Mouse (Mus musculus): Measurements from ENCODE around the gene Magee2.
"Not testable (repeated sequence)": the region's sequence is repeated elsewhere in the genome, so short reads cannot be mapped to it uniquely, and the experiment has no call there.

Magee2 gene

DNA sequence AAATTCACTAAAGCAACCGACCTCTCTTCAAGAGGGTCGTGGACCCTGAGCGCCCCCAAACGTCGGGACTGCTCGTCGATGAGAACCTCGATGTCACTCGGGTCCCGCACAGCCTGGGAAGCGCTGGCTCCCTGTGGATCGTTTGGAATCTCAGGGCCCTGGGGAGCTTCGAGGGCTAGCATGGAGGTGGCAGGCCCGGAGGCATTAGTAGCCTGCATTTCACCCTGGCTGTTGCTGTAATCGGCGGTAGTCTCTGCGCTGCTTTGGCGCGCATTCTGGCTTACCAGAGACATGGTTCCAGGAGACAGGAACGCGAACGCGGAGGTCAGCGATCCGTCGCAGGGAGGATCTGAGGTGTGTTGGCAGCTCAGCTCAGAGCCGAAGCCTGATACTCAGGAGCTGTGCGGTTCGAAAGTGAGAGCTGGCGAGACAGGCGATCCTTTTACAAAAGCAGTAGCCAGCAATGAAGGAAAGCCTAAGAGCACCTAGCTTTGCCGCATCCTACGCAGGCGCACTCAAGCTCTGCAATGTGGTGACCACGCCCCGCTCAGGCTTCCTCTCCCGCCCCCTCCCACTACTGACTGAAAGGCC, at the start of gene Magee2:
TSS of gene Magee2 (minus strand) at position 517 of the 591 bp plus-strand sequence.
- DNase-seq (ENCODE audit: low spot score) = peak; percentile 18

DNA sequence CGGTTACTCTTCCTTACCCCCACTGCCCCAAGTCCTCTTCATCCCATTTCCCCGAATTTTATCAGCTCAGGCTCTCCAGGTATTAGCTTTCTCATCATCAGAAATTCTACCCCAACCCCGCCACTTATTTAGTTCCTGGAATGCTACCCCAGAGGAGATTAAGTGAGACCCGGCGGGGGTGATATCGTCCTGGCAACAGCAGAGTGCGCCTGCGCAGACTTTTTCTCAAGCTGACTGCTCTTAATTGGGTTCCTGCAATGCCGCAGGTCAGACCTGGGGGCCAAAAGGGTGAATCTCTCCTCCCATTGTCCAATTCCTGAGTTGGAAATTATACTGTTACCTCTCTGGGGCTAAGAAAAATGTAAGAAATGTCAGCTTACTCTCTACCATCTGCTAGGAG, 3.5 kb downstream of the Magee2 start:
- DNase-seq (ENCODE audit: low spot score) = no peak

GRCm38 (mm10) chrX:104817583-104817982, 39.5 kb downstream of the Magee2 start:
- DNase-seq (ENCODE audit: low spot score) = not testable (repeated sequence)

DNA sequence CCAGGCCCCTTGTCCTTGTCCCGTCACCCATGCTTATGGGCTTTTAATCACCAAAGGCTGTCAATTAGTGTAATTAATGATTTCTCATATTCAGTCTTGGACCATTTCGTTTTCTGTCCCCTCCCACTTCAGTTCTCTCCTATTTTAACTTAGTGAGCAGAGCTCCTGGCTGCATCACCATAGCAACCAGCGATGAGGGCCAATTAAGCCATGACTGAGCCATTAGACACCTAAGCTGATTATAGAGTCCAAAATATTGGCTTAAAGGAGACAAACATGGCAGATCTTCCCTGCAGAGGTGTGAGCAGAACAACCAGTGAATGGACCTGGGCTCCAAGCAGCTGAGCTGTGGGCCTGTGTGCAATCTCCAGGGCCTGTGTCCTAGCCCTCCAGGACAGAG, 40.1 kb downstream of the Magee2 start:
- DNase-seq (ENCODE audit: low spot score) = not testable (repeated sequence)

GRCm38 (mm10) chrX:104813704-104814103, 43.4 kb downstream of the Magee2 start:
- DNase-seq (ENCODE audit: low spot score) = not testable (repeated sequence)

Measured in ovary, postnatal 36 days (tissue).